Mouse (Mus musculus) heart, adult 2 months (tissue): ENCODE results near the gene Gpr19. TPM values are rescaled to one million over a fixed set of nuclear protein-coding genes. Genes with fewer than 3 reads are reported as not detected.

Experiments
- DNase-seq, 2 experiments: peaks; one replicate each; pipeline ENCODE4 v3.0.0; 2021
- H3K27ac ChIP-seq: fragments of 200-600 bp; 2 replicates; pipeline ENCODE4 v1.8.1; 2022
- H3K27me3 ChIP-seq: fragments of 200-500 bp; 2 replicates; pipeline ENCODE4 v1.6.1; 2012; ENCODE audit warnings: mild to moderate bottlenecking, low read length, inconsistent platforms, mixed read lengths; ENCODE audit not compliant: control insufficient read depth, insufficient read depth
- H3K36me3 ChIP-seq: fragments of 200-500 bp; 2 replicates; pipeline ENCODE4 v1.6.1; 2012; ENCODE audit warnings: low read length, inconsistent platforms; ENCODE audit not compliant: control insufficient read depth, insufficient read depth
- H3K4me1 ChIP-seq: fragments of 200-500 bp; 2 replicates; pipeline ENCODE4 v1.6.1; 2011; ENCODE audit warnings: low read length; ENCODE audit not compliant: control insufficient read depth, insufficient read depth
- H3K4me3 ChIP-seq: fragments of 200-600 bp; 2 replicates; pipeline ENCODE4 v1.8.1; 2022
- H3K79me2 ChIP-seq: fragments of 200-500 bp; replicated peaks from 2 replicates; pipeline ENCODE4 v1.6.1; 2012; ENCODE audit warnings: mild to moderate bottlenecking, inconsistent platforms, low read length, moderate library complexity, mixed read lengths; ENCODE audit not compliant: control insufficient read depth, insufficient read depth
- H3K9ac ChIP-seq: fragments of 200-500 bp; 2 replicates; pipeline ENCODE4 v1.6.1; 2012; ENCODE audit warnings: low read depth, mild to moderate bottlenecking, control low read depth, inconsistent platforms, low read length, mixed read lengths
- CTCF ChIP-seq: fragments of 200-600 bp; IDR thresholded peaks from 2 replicates; pipeline ENCODE4 v1.8.1; 2022; ENCODE audit warnings: antibody characterized with exemption, mild to moderate bottlenecking, moderate library complexity
- EP300 ChIP-seq: fragments of 200-500 bp; IDR thresholded peaks from 2 replicates; pipeline ENCODE4 v1.6.1; 2011; ENCODE audit warnings: low read depth, low read length, control low read depth; ENCODE audit not compliant: insufficient read depth
- POLR2A ChIP-seq: fragments of 200-500 bp; IDR thresholded peaks from 2 replicates; pipeline ENCODE4 v1.6.1; 2011; ENCODE audit warnings: mild to moderate bottlenecking, low read depth, low read length, control low read depth; ENCODE audit not compliant: insufficient read depth
- WGBS: fragments of 180-500 bp; shearing (Covaris S2); methylation state at CpG from one replicate; pipeline ENCODE4 v1.1.7; 2018; 5-methylcytosine and 5-hydroxymethylcytosine counted together
- intact Hi-C: fragments of 180-260 bp; cut with DNase I; formaldehyde crosslinking; loops from one replicate; pipeline ENCODE4 v1.15.1; 2025
- polyA plus RNA-seq: library from polyadenylated mRNA; depleted of rRNA; stranded (reverse); fragments of >200 nt; gene quantifications from 2 replicates; pipeline ENCODE4 v1.2.3, GENCODE M21; 2012
- total RNA-seq, 2 experiments: library from RNA; stranded (reverse); gene quantifications; 2 replicates each; pipeline ENCODE4 v1.2.3; 2021

The Gpr19 gene
- total and polyA plus RNA-seq, 3 experiments = 3.2 to 6.1 (median 4.8) TPM

- Histone ChIP-seq H3K79me2 (no peaks in the 10 kb centered on the region; the same call in 1 of the 2 replicates), H3K9ac (no peak overlapping the region), H3K27me3 (no peaks in the 10 kb centered on the region), H3K4me1 (peaks cover 4% of the 10 kb centered on the region), H3K27ac (peak overlapping the region; percentile 100), H3K36me3 (peaks cover 16% of the 10 kb centered on the region), H3K4me3 (no peak overlapping the region)
- 92% methylated on average over 10 of the region's 10 CpGs for WGBS
- intact Hi-C loops = loop anchor here (2.0 to 5.0 kb wide), 2 partner anchors 14 to 86 kb away; partner anchors contain the start of gene Crebl2
- no peak for TF ChIP-seq POLR2A
- no peak for TF ChIP-seq CTCF
- TF ChIP-seq EP300 = no peak
- DNase-seq = no peak
These were observed 20.4 kb upstream of the Gpr19 start for GRCm38 (mm10) chr6:134918769-134919168.

GRCm38 (mm10) chr6:134917087-134917486, 18.7 kb upstream of the Gpr19 start:
- Histone ChIP-seq H3K27me3 (no peaks in the 10 kb centered on the region), H3K4me1 (peaks cover 4% of the 10 kb centered on the region), H3K36me3 (peaks cover 2% of the 10 kb centered on the region; the same call in 1 of the 2 replicates), H3K79me2 (no peaks in the 10 kb centered on the region), H3K4me3 (peak overlapping the region; percentile 65), H3K27ac (peak overlapping the region; percentile 95), H3K9ac (peak overlapping the region; percentile 81; the same call in 1 of the 2 replicates)
- TF ChIP-seq CTCF (no peak), EP300 (0 out of 2 replicates have a peak, but pooled peaks have one; percentile 29), POLR2A (peak; percentile 77)
- 1% methylated on average over 11 of the region's 11 CpGs for WGBS
- intact Hi-C loops = loop anchor here (5.0 kb wide), 1 partner anchor 85 kb away; the partner anchor contains the start of gene Crebl2
- DNase-seq = peak; percentile 78 to 83

- intact Hi-C loops = loop anchor here (1.0 to 5.0 kb wide), 2 partner anchors 18 to 84 kb away; partner anchors contain the start of genes Crebl2 and Gpr19
- peak overlapping the region; percentile 81 for H3K9ac ChIP-seq
- no peaks in the 10 kb centered on the region for H3K27me3 ChIP-seq
- DNase-seq = peak; percentile 48 to 60
- H3K36me3 ChIP-seq = no peaks in the 10 kb centered on the region
- H3K27ac ChIP-seq = peak overlapping the region; percentile 95
- H3K4me1 ChIP-seq = peaks cover 4% of the 10 kb centered on the region
- peak overlapping the region; percentile 65 for H3K4me3 ChIP-seq
- no peaks in the 10 kb centered on the region for H3K79me2 ChIP-seq
- TF ChIP-seq POLR2A = no peak
- no peak for TF ChIP-seq EP300
- TF ChIP-seq CTCF = no peak
- 0% methylated on average over 11 of the region's 11 CpGs for WGBS
These were observed 18.3 kb upstream of the Gpr19 start for GRCm38 (mm10) chr6:134916641-134917040.

- Histone ChIP-seq H3K27ac (no peak overlapping the region), H3K9ac (no peak overlapping the region), H3K36me3 (no peaks in the 10 kb centered on the region), H3K4me3 (no peak overlapping the region), H3K27me3 (no peaks in the 10 kb centered on the region), H3K79me2 (no peaks in the 10 kb centered on the region), H3K4me1 (peaks cover 4% of the 10 kb centered on the region)
- no peak for TF ChIP-seq POLR2A
- no peak for TF ChIP-seq CTCF
- TF ChIP-seq EP300 = no peak
- intact Hi-C loops = no loop called here
- no peak for DNase-seq
- WGBS = 88% methylated on average over 5 of the region's 5 CpGs
These were observed 16.1 kb upstream of the Gpr19 start for GRCm38 (mm10) chr6:134914523-134914922.

DNA sequence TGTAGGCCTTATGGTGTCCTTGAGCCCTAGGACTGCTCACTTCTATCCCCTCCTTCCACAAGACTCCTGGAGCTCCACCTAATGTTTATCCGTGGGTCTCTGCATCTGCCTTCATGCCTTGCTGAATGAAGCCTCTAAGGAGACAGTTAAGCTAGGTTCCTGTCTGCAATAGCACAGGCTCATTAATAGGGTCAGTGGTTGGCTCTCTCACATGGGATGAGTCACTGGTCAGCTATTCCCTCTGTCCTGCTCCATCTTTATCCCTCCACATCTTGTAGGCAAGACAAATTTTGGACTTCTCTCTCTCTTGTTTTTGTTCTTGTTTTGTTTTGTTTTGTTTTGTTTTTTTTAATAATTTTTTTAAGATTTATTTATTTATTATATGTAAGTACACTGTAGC, 7.4 kb upstream of the Gpr19 start:
- intact Hi-C loops = no loop called here
- no peak for DNase-seq
- Histone ChIP-seq H3K4me3 (no peak overlapping the region), H3K79me2 (no peaks in the 10 kb centered on the region), H3K27me3 (no peaks in the 10 kb centered on the region), H3K36me3 (no peaks in the 10 kb centered on the region), H3K4me1 (no peaks in the 10 kb centered on the region), H3K27ac (no peak overlapping the region), H3K9ac (no peak overlapping the region)
- TF ChIP-seq EP300 = no peak
- no peak for TF ChIP-seq POLR2A
- no peak for TF ChIP-seq CTCF
- WGBS = 66% methylated on average over 1 of the region's 1 CpGs
